Mouse (Mus musculus): Measurements from ENCODE around the gene Flrt1. TPM values are rescaled to one million over a fixed set of nuclear protein-coding genes. Genes with fewer than 3 reads are reported as not detected.

Flrt1 gene
- total and polyA plus RNA-seq, 3 experiments, result 0.84 to 1.2 (median 1.1) TPM

DNA sequence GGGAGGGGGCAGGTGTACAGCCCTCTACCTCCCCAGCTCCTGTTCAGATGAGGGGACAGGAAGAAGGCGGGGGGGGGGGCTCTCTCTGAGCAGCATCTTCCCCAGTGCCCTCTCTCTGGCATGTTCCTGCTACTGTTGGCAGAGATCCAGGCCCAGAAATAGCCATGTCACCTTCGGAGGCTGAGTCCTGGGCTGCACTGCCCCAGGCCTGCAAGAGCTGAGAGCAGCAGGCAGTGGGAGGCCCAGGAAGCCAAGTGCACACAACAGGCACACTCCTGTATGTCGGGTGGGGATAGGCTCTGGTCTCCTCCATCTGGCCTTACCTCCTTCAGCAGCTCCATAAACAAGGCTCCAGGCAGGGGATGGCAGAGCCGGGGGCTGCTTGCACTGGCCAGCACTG lies 16.7 kb upstream of the Flrt1 start:
- no peaks in the 10 kb centered on the region for H3K27me3 ChIP-seq (ENCODE audit: control insufficient read depth, insufficient read depth, low read length)
- H3K4me1 ChIP-seq (ENCODE audit: control insufficient read depth, insufficient read depth, low read length), result peaks cover 5% of the 10 kb centered on the region
- 0 out of 2 replicates have a peak overlapping the region, but pooled peaks have one; percentile 0 for H3K9ac ChIP-seq (ENCODE audit: low read depth, low read length)
- no peak; the same call in 1 of the 2 replicates for TF ChIP-seq POLR2A (IDR thresholded peaks at IDR 0.05; ENCODE audit: insufficient read depth, low read depth, low read length)
- no peaks in the 10 kb centered on the region for H3K36me3 ChIP-seq (ENCODE audit: control insufficient read depth, insufficient read depth, low read length)
- peak overlapping the region; percentile 68 for H3K27ac ChIP-seq
- no peak overlapping the region for H3K4me3 ChIP-seq
- intact Hi-C loops (cut with DNase I), result no loop called here
- DNase-seq, result peak in 1 of 2 experiments; percentile 70
- no peaks in the 10 kb centered on the region for H3K79me2 ChIP-seq (replicated peaks; ENCODE audit: control insufficient read depth, insufficient read depth, low read length)
- WGBS, result 33% methylated on average over 4 of the region's 4 CpGs

GRCm38 (mm10) chr19:7121252-7121651 lies 15.7 kb upstream of the Flrt1 start:
- intact Hi-C loops (cut with DNase I), result no loop called here
- no peak for TF ChIP-seq CTCF (IDR thresholded peaks at IDR 0.05)
- no peak for TF ChIP-seq EP300 (IDR thresholded peaks at IDR 0.05; ENCODE audit: insufficient read depth, low read depth, low read length)
- no peak for TF ChIP-seq POLR2A (IDR thresholded peaks at IDR 0.05; ENCODE audit: insufficient read depth, low read depth, low read length)
- Histone ChIP-seq H3K79me2 (replicated peaks; ENCODE audit: control insufficient read depth, insufficient read depth, low read length) (no peaks in the 10 kb centered on the region), H3K9ac (ENCODE audit: low read depth, low read length) (peak overlapping the region; percentile 16), H3K4me1 (ENCODE audit: control insufficient read depth, insufficient read depth, low read length) (peaks cover 5% of the 10 kb centered on the region), H3K27ac (peak overlapping the region; percentile 60), H3K4me3 (no peak overlapping the region), H3K27me3 (ENCODE audit: control insufficient read depth, insufficient read depth, low read length) (no peaks in the 10 kb centered on the region), H3K36me3 (ENCODE audit: control insufficient read depth, insufficient read depth, low read length) (no peaks in the 10 kb centered on the region)
- peak in 1 of 2 experiments; percentile 44 for DNase-seq
- 57% methylated on average over 11 of the region's 11 CpGs for WGBS

- Histone ChIP-seq H3K36me3 (ENCODE audit: control insufficient read depth, insufficient read depth, low read length) (no peaks in the 10 kb centered on the region), H3K27me3 (ENCODE audit: control insufficient read depth, insufficient read depth, low read length) (no peaks in the 10 kb centered on the region), H3K4me3 (no peak overlapping the region), H3K4me1 (ENCODE audit: control insufficient read depth, insufficient read depth, low read length) (peaks cover 5% of the 10 kb centered on the region), H3K9ac (ENCODE audit: low read depth, low read length) (no peak overlapping the region), H3K27ac (no peak overlapping the region), H3K79me2 (replicated peaks; ENCODE audit: control insufficient read depth, insufficient read depth, low read length) (no peaks in the 10 kb centered on the region)
- intact Hi-C loops (cut with DNase I), result no loop called here
- no peak for TF ChIP-seq POLR2A (IDR thresholded peaks at IDR 0.05; ENCODE audit: insufficient read depth, low read depth, low read length)
- TF ChIP-seq CTCF (IDR thresholded peaks at IDR 0.05), result no peak
- no peak for TF ChIP-seq EP300 (IDR thresholded peaks at IDR 0.05; ENCODE audit: insufficient read depth, low read depth, low read length)
- whole genome bisulfite sequencing, result 23% methylated on average over 8 of the region's 8 CpGs
- DNase-seq, result no peak
Measured at GRCm38 (mm10) chr19:7117653-7118307, 12.3 kb upstream of the Flrt1 start.

DNA sequence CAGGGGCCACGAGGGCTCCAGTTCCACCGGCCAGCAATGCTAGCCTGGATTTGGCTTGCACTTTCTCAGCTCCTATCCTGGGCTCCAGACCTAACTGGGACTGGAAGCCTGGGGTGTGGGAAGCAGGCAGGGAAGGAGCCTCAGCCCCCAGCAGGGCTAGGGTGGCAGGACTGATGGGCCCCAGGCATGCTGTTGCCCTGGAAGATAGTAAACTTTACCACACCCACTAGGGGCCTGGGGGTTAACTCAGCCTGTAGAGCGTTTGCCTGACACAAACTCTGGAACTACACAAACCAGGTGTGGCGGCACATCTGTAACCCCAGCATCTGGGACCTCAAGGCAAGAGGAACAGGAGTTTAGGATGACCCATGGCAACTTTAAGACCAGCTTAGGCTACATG lies 11.6 kb upstream of the Flrt1 start:
- 55% methylated on average over 4 of the region's 4 CpGs for WGBS

DNA sequence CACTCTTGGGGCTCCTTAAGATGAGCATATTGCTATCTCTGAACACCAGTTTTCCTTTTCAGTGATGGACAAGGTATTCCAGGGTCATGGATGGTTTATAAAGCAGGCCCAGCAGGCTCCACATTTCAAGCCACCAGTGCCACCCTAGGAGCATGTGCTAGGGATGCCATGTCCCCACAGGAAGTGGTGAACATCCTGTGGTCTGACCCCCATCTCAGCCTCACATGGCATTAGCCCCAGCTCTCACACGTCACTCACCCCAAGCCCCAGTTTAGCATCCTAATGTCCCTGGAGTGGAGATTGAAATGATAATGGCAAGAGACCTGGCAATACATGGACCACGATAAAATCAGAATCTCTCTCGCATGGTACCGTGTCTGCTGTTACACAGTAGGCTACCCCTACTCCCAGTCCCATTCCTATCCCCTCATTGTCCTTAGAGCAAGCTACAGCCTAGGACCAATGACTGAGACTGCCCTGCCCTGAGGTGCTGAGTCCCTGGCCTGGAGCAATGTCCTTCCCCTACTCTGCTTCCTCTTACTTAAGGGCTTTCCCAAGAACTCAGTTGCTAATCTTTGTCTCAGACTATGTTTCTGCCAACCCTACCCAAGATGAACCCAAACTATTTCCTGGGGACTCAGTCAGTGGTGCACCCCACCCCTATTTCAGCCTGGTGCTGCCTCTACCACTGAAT lies 10.7 kb upstream of the Flrt1 start:
- Histone ChIP-seq H3K27ac (no peak overlapping the region), H3K9ac (ENCODE audit: low read depth, low read length) (no peak overlapping the region), H3K4me3 (no peak overlapping the region), H3K4me1 (ENCODE audit: control insufficient read depth, insufficient read depth, low read length) (no peaks in the 10 kb centered on the region; the same call in 1 of the 2 replicates), H3K36me3 (ENCODE audit: control insufficient read depth, insufficient read depth, low read length) (no peaks in the 10 kb centered on the region), H3K27me3 (ENCODE audit: control insufficient read depth, insufficient read depth, low read length) (no peaks in the 10 kb centered on the region), H3K79me2 (replicated peaks; ENCODE audit: control insufficient read depth, insufficient read depth, low read length) (no peaks in the 10 kb centered on the region)
- 84% methylated on average over 4 of the region's 4 CpGs for WGBS
- TF ChIP-seq POLR2A (IDR thresholded peaks at IDR 0.05; ENCODE audit: insufficient read depth, low read depth, low read length) (no peak), CTCF (IDR thresholded peaks at IDR 0.05) (no peak), EP300 (IDR thresholded peaks at IDR 0.05; ENCODE audit: insufficient read depth, low read depth, low read length) (no peak)
- intact Hi-C loops (cut with DNase I), result no loop called here
- no peak for DNase-seq

More for the DNA sequence above, 11.6 kb upstream of the Flrt1 start:
- DNase-seq, result no peak
- Histone ChIP-seq H3K79me2 (replicated peaks; ENCODE audit: control insufficient read depth, insufficient read depth, low read length) (no peaks in the 10 kb centered on the region), H3K36me3 (ENCODE audit: control insufficient read depth, insufficient read depth, low read length) (no peaks in the 10 kb centered on the region), H3K27me3 (ENCODE audit: control insufficient read depth, insufficient read depth, low read length) (no peaks in the 10 kb centered on the region), H3K4me1 (ENCODE audit: control insufficient read depth, insufficient read depth, low read length) (peaks cover 4% of the 10 kb centered on the region), H3K27ac (no peak overlapping the region), H3K9ac (ENCODE audit: low read depth, low read length) (no peak overlapping the region), H3K4me3 (no peak overlapping the region)
- intact Hi-C loops (cut with DNase I), result no loop called here
- no peak for TF ChIP-seq CTCF (IDR thresholded peaks at IDR 0.05)
- no peak for TF ChIP-seq POLR2A (IDR thresholded peaks at IDR 0.05; ENCODE audit: insufficient read depth, low read depth, low read length)
- TF ChIP-seq EP300 (IDR thresholded peaks at IDR 0.05; ENCODE audit: insufficient read depth, low read depth, low read length), result no peak

DNA sequence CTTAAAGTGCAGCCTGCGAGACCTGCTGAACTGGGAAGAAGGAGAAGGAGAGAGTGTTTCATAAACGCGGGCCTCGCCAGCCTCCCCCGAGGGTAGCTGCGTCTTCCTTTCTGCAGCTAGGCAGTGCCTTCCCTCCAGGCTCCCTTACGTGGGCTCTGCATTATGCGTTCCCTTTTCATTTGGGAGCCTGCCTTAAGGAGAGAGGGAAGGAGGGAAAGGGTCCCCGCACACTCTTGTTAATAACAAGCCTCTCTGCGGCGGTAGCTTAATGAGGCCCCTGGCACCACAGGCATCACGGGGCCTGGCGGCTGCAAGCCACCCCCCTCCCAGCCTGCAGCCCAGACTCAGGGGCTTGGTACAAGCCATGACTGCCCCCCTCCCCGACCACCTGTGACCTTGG lies 8.0 kb upstream of the Flrt1 start:
- no peaks in the 10 kb centered on the region for H3K79me2 ChIP-seq (replicated peaks; ENCODE audit: control insufficient read depth, insufficient read depth, low read length)
- no peak overlapping the region for H3K27ac ChIP-seq
- no peak for TF ChIP-seq CTCF (IDR thresholded peaks at IDR 0.05)
- TF ChIP-seq EP300 (IDR thresholded peaks at IDR 0.05; ENCODE audit: insufficient read depth, low read depth, low read length), result no peak
- TF ChIP-seq POLR2A (IDR thresholded peaks at IDR 0.05; ENCODE audit: insufficient read depth, low read depth, low read length), result no peak
- no peak overlapping the region for H3K4me3 ChIP-seq
- intact Hi-C loops (cut with DNase I), result loop anchor here (5.0 kb wide), 1 partner anchor 39 kb away; no protein-coding TSS in a partner anchor
- no peaks in the 10 kb centered on the region for H3K27me3 ChIP-seq (ENCODE audit: control insufficient read depth, insufficient read depth, low read length)
- no peaks in the 10 kb centered on the region for H3K36me3 ChIP-seq (ENCODE audit: control insufficient read depth, insufficient read depth, low read length)
- H3K9ac ChIP-seq (ENCODE audit: low read depth, low read length), result no peak overlapping the region
- no peak for DNase-seq
- H3K4me1 ChIP-seq (ENCODE audit: control insufficient read depth, insufficient read depth, low read length), result no peaks in the 10 kb centered on the region; the same call in 1 of the 2 replicates
- 67% methylated on average over 14 of the region's 14 CpGs for WGBS
